Comparison of ENCODE assay signal across 17 mouse cellular contexts in genomic region chr17:75174501-75174900, GRCm38 (mm10).
"Had no signal": no experiment of that assay in that cellular context is flagged by ENCODE, and none has a peak within 500 bp of the region (broad histone marks: within the 10 kb centered on the region; RNA-seq: fewer than 3 reads in every experiment).

No protein-coding gene starts in this region.

- DNase-seq: gastrocnemius, adult 2 months; gastrocnemius, postnatal 10 days; gastrocnemius, postnatal 25 days; heart, adult 2 months; heart, postnatal 14 days; heart, postnatal 36 days; kidney, adult 11 months; kidney, adult 2 months; kidney, adult 9 months; kidney, postnatal 14 days; kidney, postnatal 36 days; layer of hippocampus, adult 9-11 months; layer of hippocampus, postnatal 36 days; left cerebral cortex, postnatal 4 days had no signal

- ATAC-seq: hindbrain, postnatal 0 days; intestine, embryonic 16.5 days; liver, embryonic 12.5 days had no signal
